Mouse (Mus musculus): ENCODE results near the gene Ndufs8. TPM values are rescaled to one million over a fixed set of nuclear protein-coding genes. Genes with fewer than 3 reads are reported as not detected.
A peak's percentile ranks its signal among the peaks of the same experiment; 100 is the strongest.
"Not testable (repeated sequence)": the region's sequence is repeated elsewhere in the genome, so short reads cannot be mapped to it uniquely, and the experiment has no call there.

The Ndufs8 gene
- 100 to 1,000 TPM; 129 to 133 TPM for total RNA-seq (2021)
- long read RNA-seq, experiment 1, transcript Ndufs8-205 (7 exons, 780 nt), result major isoform, 61 of 88 reads
- long read RNA-seq, experiment 1, transcript Ndufs8-201 (7 exons, 983 nt), result minor isoform, 11 of 88 reads
- long read RNA-seq, experiment 1, partial matches to known transcripts, result 5 of 88 reads
- long read RNA-seq, experiment 1, other reads (novel, unspliced or antisense), result 6 of 88 reads
- long read RNA-seq, experiment 2, transcript Ndufs8-205 (7 exons, 780 nt), result major isoform, 44 of 60 reads
- long read RNA-seq, experiment 2, transcript Ndufs8-201 (7 exons, 983 nt), result minor isoform, 7 of 60 reads
- long read RNA-seq, experiment 2, partial matches to known transcripts, result 3 of 60 reads
- long read RNA-seq, experiment 2, other reads (novel, unspliced or antisense), result 3 of 60 reads

GRCm38 (mm10) chr19:3912337-3913204 is at the start of gene Ndufs8:
TSS of gene Ndufs8 (minus strand) at chr19:3912774.
- intact Hi-C loops (cut with DNase I), result no loop called here
- peak; percentile 83 to 91 for DNase-seq (ENCODE audit: extremely low spot score in 1 of 2, low spot score in 2 of 2)
- Histone ChIP-seq H3K27ac (peak within 1 kb of the TSS; percentile 96), H3K4me3 (peak within 1 kb of the TSS; percentile 96)
- no peak; the same call in 1 of the 2 replicates for TF ChIP-seq CTCF (IDR thresholded peaks at IDR 0.05)

- intact Hi-C loops (cut with DNase I); H3K4me3 ChIP-seq; H3K27ac ChIP-seq; DNase-seq (ENCODE audit: extremely low spot score in 1 of 2, low spot score in 2 of 2): not testable (repeated sequence)
These were observed 49.2 kb upstream of the Ndufs8 start for GRCm38 (mm10) chr19:3961805-3962204.

GRCm38 (mm10) chr19:3960211-3960610 is 47.6 kb upstream of the Ndufs8 start:
- no peak for TF ChIP-seq CTCF (IDR thresholded peaks at IDR 0.05)
- Histone ChIP-seq H3K4me3 (no peak overlapping the region), H3K27ac (no peak overlapping the region)
- no peak for DNase-seq (ENCODE audit: extremely low spot score in 1 of 2, low spot score in 2 of 2)
- intact Hi-C loops (cut with DNase I), result no loop called here

- H3K27ac ChIP-seq, result no peak overlapping the region
- DNase-seq (ENCODE audit: extremely low spot score in 1 of 2, low spot score in 2 of 2), result no peak
- no peak overlapping the region for H3K4me3 ChIP-seq
- TF ChIP-seq CTCF (IDR thresholded peaks at IDR 0.05), result no peak
- intact Hi-C loops (cut with DNase I), result loop anchor here (10.0 kb wide), 1 partner anchor 126 kb away; the partner anchor contains the start of gene Cabp2
These were observed 46.5 kb upstream of the Ndufs8 start for GRCm38 (mm10) chr19:3959030-3959429.

- intact Hi-C loops (cut with DNase I), result loop anchor here (10.0 kb wide), 1 partner anchor 126 kb away; the partner anchor contains the start of gene Cabp2
- Histone ChIP-seq H3K4me3 (no peak within 1 kb of the TSS), H3K27ac (no peak within 1 kb of the TSS)
- no peak for TF ChIP-seq CTCF (IDR thresholded peaks at IDR 0.05)
- DNase-seq (ENCODE audit: extremely low spot score in 1 of 2, low spot score in 2 of 2), result no peak
These were observed 45.9 kb upstream of the Ndufs8 start, which contains the start of gene Aldh3b3 for GRCm38 (mm10) chr19:3958470-3958869. TSS of gene Aldh3b3 (plus strand) at chr19:3958645.

GRCm38 (mm10) chr19:3957296-3958036 is 44.9 kb upstream of the Ndufs8 start:
- intact Hi-C loops (cut with DNase I), result loop anchor here (10.0 kb wide), 1 partner anchor 127 kb away; the partner anchor contains the start of gene Cabp2
- not testable (repeated sequence) for H3K27ac ChIP-seq; H3K4me3 ChIP-seq; DNase-seq (ENCODE audit: extremely low spot score in 1 of 2, low spot score in 2 of 2)

GRCm38 (mm10) chr19:3955804-3956203 is 43.2 kb upstream of the Ndufs8 start:
- H3K27ac ChIP-seq, result no peak overlapping the region
- intact Hi-C loops (cut with DNase I), result loop anchor here (10.0 kb wide), 1 partner anchor 129 kb away; the partner anchor contains the start of gene Cabp2
- DNase-seq (ENCODE audit: extremely low spot score in 1 of 2, low spot score in 2 of 2), result no peak

GRCm38 (mm10) chr19:3955033-3955432 is 42.5 kb upstream of the Ndufs8 start:
- Histone ChIP-seq H3K4me3 (no peak overlapping the region), H3K27ac (no peak overlapping the region)
- no peak for DNase-seq (ENCODE audit: extremely low spot score in 1 of 2, low spot score in 2 of 2)
- intact Hi-C loops (cut with DNase I), result loop anchor here (10.0 kb wide), 1 partner anchor 130 kb away; the partner anchor contains the start of gene Cabp2
- TF ChIP-seq CTCF (IDR thresholded peaks at IDR 0.05), result no peak

More at GRCm38 (mm10) chr19:3955804-3956203, 43.2 kb upstream of the Ndufs8 start:
- H3K4me3 ChIP-seq, result no peak overlapping the region
- no peak for TF ChIP-seq CTCF (IDR thresholded peaks at IDR 0.05)

GRCm38 (mm10) chr19:3952099-3952498 is 39.5 kb upstream of the Ndufs8 start:
- H3K4me3 ChIP-seq, result no peak overlapping the region
- TF ChIP-seq CTCF (IDR thresholded peaks at IDR 0.05), result no peak
- intact Hi-C loops (cut with DNase I), result loop anchor here (10.0 kb wide), 1 partner anchor 133 kb away; the partner anchor contains the start of gene Cabp2

GRCm38 (mm10) chr19:3951461-3951860 is 38.9 kb upstream of the Ndufs8 start:
- no peak for TF ChIP-seq CTCF (IDR thresholded peaks at IDR 0.05)
- Histone ChIP-seq H3K27ac (no peak overlapping the region), H3K4me3 (no peak overlapping the region)
- no peak for DNase-seq (ENCODE audit: extremely low spot score in 1 of 2, low spot score in 2 of 2)
- intact Hi-C loops (cut with DNase I), result loop anchor here (10.0 kb wide), 1 partner anchor 133 kb away; the partner anchor contains the start of gene Cabp2

More at GRCm38 (mm10) chr19:3952099-3952498, 39.5 kb upstream of the Ndufs8 start:
- no peak overlapping the region for H3K27ac ChIP-seq
- DNase-seq (ENCODE audit: extremely low spot score in 1 of 2, low spot score in 2 of 2), result no peak

GRCm38 (mm10) chr19:3950331-3950730 is 37.8 kb upstream of the Ndufs8 start:
- no peak for DNase-seq (ENCODE audit: extremely low spot score in 1 of 2, low spot score in 2 of 2)
- Histone ChIP-seq H3K4me3 (no peak overlapping the region), H3K27ac (no peak overlapping the region)
- intact Hi-C loops (cut with DNase I), result loop anchor here (10.0 kb wide), 1 partner anchor 134 kb away; the partner anchor contains the start of gene Cabp2
- no peak for TF ChIP-seq CTCF (IDR thresholded peaks at IDR 0.05)

Data from left cerebral cortex, adult 2 months (tissue).